Mouse (Mus musculus) lung, adult 10 weeks (tissue): ENCODE data around the gene Klk1b11. TPM values are rescaled to one million over a fixed set of nuclear protein-coding genes. Genes with fewer than 3 reads are reported as not detected.

ENCODE experiments used
- polyA plus RNA-seq: library from polyadenylated mRNA; stranded (reverse); fragments of 350-450 nt; fragmentation: Illumina TruSeq; extraction: RNeasy Lipid Tissue Mini Kit (QIAGEN cat#74804); gene quantifications from one replicate; pipeline ENCODE4 v1.2.3, GENCODE M21; 2014; ENCODE audit warnings: low read depth, low replicate concordance; ENCODE audit not compliant: insufficient read depth

The Klk1b11 gene
- polyA plus RNA-seq, result not detected

DNA sequence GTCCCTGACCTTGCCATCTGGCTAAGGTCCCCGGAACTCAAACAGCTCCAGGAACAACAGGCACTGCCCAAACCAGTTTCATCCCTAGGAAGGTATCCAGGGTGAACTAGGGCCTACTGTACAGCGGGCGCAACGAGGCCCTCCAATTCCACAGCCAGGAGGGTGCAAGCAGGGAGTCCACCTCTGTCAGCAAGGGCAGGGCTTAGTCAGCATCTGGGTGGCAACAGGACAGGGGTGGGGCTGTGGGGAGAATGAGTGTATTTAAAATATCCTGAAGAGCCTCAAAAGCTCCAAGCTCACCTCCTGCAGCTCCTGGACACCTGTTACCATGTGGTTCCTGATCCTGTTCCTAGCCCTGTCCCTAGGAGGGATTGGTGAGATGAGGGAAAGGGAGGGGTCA lies at the start of gene Klk1b11:
Klk1b11 (plus strand) TSS at position 301 of the 400 bp plus-strand sequence.

DNA sequence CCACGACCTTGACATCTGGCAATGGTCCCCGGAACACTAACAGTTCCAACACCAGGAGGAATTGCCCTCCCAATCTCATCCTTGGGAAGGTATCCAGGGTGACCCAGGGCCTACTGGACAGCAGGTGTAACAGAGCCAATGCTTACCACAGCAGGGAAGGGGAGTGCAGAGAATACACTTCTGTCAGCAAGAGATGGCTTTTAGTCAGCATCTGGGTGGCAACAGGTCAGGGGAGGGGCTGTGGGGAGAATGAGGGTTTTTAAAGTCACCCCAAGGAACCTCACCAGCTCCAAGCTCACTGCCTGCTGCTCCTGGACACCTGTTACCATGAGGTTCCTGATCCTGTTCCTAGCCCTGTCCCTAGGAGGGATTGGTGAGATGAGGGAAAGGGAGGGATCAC lies 45.3 kb upstream of the Klk1b11 start, which contains the start of gene Klk1b8:
Klk1b8 (plus strand) TSS at position 301 of the 400 bp plus-strand sequence.

DNA sequence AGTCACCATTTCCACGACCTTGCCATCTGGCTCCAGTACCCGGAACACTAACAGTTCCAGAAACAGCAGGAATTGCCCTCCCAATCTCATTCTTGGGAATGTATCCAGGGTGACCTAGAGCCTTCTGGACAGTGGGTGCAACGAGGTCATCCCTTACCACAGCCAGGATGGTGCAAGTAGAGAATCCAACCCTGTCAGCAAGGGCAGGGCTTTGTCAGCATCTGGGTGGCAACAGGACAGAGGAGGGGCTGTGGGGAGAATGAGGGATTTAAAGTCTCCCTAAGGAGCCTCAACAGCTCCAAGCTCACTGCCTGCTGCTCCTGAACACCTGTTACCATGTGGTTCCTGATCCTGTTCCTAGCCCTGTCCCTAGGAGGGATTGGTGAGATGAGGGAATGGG lies 29.2 kb upstream of the Klk1b11 start, which contains the start of gene Klk1b1:
Klk1b1 (plus strand) TSS at position 301 of the 400 bp plus-strand sequence.

DNA sequence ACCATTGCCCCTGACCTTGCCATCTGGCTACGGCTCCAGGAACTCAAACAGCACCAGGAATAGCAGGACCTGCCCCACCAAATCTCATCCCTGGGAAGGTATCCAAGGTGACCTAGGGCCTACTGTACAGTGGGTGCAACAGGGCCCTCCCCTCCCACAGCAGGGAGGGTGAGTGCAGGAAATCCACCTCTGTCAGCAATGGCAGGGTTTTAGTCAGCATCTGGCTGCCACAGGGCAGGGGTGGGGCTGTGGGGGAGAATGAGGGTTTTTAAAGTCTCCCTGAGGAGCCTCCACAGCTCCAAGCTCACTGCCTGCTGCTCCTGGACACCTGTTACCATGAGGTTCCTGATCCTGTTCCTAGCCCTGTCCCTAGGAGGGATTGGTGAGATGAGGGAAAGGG lies 19.9 kb upstream of the Klk1b11 start, which contains the start of gene Klk1b9:
Klk1b9 (plus strand) TSS at position 301 of the 400 bp plus-strand sequence.

DNA sequence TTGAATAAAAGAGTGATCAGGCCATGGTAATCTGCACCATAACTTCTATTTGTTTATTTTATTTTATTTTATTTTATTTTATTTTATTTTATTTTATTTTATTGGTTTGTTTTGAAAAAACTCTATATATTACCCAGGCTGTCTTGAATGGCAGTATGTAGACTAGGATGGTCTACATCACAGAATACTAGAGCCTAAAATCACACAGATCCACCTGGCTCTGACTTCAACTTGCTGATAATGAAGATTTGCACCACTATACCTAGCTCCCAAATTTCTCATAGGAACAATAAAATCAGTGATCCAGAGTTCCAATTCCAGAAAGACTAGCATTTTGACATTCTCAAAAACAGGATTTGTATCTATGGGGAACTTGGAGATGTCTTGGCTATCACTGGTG lies 16.2 kb downstream of the Klk1b11 start, which contains the start of gene Klk1b26:
Klk1b26 (plus strand) TSS at position 301 of the 400 bp plus-strand sequence.

Other genes with a start within 250 kb of the Klk1b11 start
- not detected for gene Klk12, start 227.0 kb upstream of the Klk1b11 start, polyA plus RNA-seq
- 1.8 TPM for gene Klk11, start 221.3 kb upstream of the Klk1b11 start, polyA plus RNA-seq
- gene Klk10, start 214.8 kb upstream of the Klk1b11 start, polyA plus RNA-seq, result 0.92 TPM
- not detected for gene Klk9, start 204.0 kb upstream of the Klk1b11 start, polyA plus RNA-seq
- 20.3 TPM for gene Klk8, start 198.3 kb upstream of the Klk1b11 start, polyA plus RNA-seq
- not detected for gene Klk7, start 184.6 kb upstream of the Klk1b11 start, polyA plus RNA-seq
- gene Klk6, start 171.4 kb upstream of the Klk1b11 start, polyA plus RNA-seq, result not detected
- not detected for gene Klk5, start 153.9 kb upstream of the Klk1b11 start, polyA plus RNA-seq
- not detected for gene Klk4, start 114.7 kb upstream of the Klk1b11 start, polyA plus RNA-seq
- gene Klk15, start 62.1 kb upstream of the Klk1b11 start, polyA plus RNA-seq, result not detected
- gene Klk1b8, start 45.2 kb upstream of the Klk1b11 start, polyA plus RNA-seq, result not detected
- not detected for gene Klk1b1, start 29.1 kb upstream of the Klk1b11 start, polyA plus RNA-seq
- not detected for gene Klk1b9, start 19.8 kb upstream of the Klk1b11 start, polyA plus RNA-seq
- gene Klk1b26, start 16.3 kb downstream of the Klk1b11 start, polyA plus RNA-seq, result not detected
- not detected for gene Klk1b27, start 56.4 kb downstream of the Klk1b11 start, polyA plus RNA-seq
- gene Klk1b21, start 106.5 kb downstream of the Klk1b11 start, polyA plus RNA-seq, result not detected
- not detected for gene Klk1b22, start 116.8 kb downstream of the Klk1b11 start, polyA plus RNA-seq
- not detected for gene Klk1b16, start 140.9 kb downstream of the Klk1b11 start, polyA plus RNA-seq
- gene Klk1b24, start 192.4 kb downstream of the Klk1b11 start, polyA plus RNA-seq, result not detected
- not detected for gene Klk1b3, start 202.3 kb downstream of the Klk1b11 start, polyA plus RNA-seq
- not detected for gene Klk1b4, start 211.6 kb downstream of the Klk1b11 start, polyA plus RNA-seq
- gene Klk1b5, start 220.1 kb downstream of the Klk1b11 start, polyA plus RNA-seq, result not detected
- gene Klk1, start 229.5 kb downstream of the Klk1b11 start, polyA plus RNA-seq, result 1.4 TPM
- not detected for gene Gm36864, start 240.3 kb downstream of the Klk1b11 start, polyA plus RNA-seq